Mouse (Mus musculus) heart, embryonic 15.5 days (tissue): Measurements from ENCODE around the gene Slc9a1. TPM values are rescaled to one million over a fixed set of nuclear protein-coding genes. Genes with fewer than 3 reads are reported as not detected.

Experiments used
- ATAC-seq: fragments of 200-750 bp; cut with Nextera tagmentation; replicated peaks from 2 replicates; pipeline ENCODE4 v1.8.0; 2017; ENCODE audit warnings: low read depth, moderate TSS enrichment; ENCODE audit not compliant: insufficient number of reproducible peaks, insufficient read depth, low FRiP score
- H3K27ac ChIP-seq: fragments of 300-500 bp; sonication (generic); 2 replicates; pipeline ENCODE4 v1.5.1; 2015; ENCODE audit warnings: mild to moderate bottlenecking, inconsistent platforms
- H3K27me3 ChIP-seq: fragments of 300-500 bp; sonication (generic); 2 replicates; pipeline ENCODE4 v1.6.1; 2015; ENCODE audit warnings: inconsistent platforms
- H3K36me3 ChIP-seq: fragments of 300-500 bp; sonication (generic); 2 replicates; pipeline ENCODE4 v1.6.1; 2015; ENCODE audit warnings: mild to moderate bottlenecking, inconsistent platforms
- H3K4me1 ChIP-seq: fragments of 300-500 bp; sonication (generic); replicated peaks from 2 replicates; pipeline ENCODE4 v1.6.1; 2015; ENCODE audit warnings: inconsistent platforms
- H3K4me2 ChIP-seq: fragments of 300-500 bp; sonication (generic); 2 replicates; pipeline ENCODE4 v1.6.1; 2015; ENCODE audit warnings: inconsistent platforms, mild to moderate bottlenecking, moderate library complexity
- H3K4me3 ChIP-seq: fragments of 300-500 bp; sonication (generic); 2 replicates; pipeline ENCODE4 v1.5.1; 2015; ENCODE audit warnings: mild to moderate bottlenecking, inconsistent platforms
- H3K9ac ChIP-seq: fragments of 300-500 bp; sonication (generic); 2 replicates; pipeline ENCODE4 v1.6.1; 2015; ENCODE audit warnings: mild to moderate bottlenecking, inconsistent platforms
- H3K9me3 ChIP-seq: fragments of 300-500 bp; sonication (generic); replicated peaks from 2 replicates; pipeline ENCODE4 v1.6.1; 2016; ENCODE audit warnings: inconsistent platforms
- WGBS: fragments of 180-500 bp; shearing (Covaris S2); methylation state at CpG from one replicate; pipeline ENCODE4 v1.1.7; 2015; ENCODE audit warnings: mixed read lengths; 5-methylcytosine and 5-hydroxymethylcytosine counted together
- polyA plus RNA-seq: library from polyadenylated mRNA; unstranded; fragments of >200 nt; fragmentation: Nextera tagmentation; extraction: Ambion mirVana; gene quantifications from 2 replicates; pipeline ENCODE4 v1.2.1, GENCODE M21; 2015

Slc9a1 gene
- polyA plus RNA-seq, 1 experiment from 2014 or later = 6.6 TPM

DNA sequence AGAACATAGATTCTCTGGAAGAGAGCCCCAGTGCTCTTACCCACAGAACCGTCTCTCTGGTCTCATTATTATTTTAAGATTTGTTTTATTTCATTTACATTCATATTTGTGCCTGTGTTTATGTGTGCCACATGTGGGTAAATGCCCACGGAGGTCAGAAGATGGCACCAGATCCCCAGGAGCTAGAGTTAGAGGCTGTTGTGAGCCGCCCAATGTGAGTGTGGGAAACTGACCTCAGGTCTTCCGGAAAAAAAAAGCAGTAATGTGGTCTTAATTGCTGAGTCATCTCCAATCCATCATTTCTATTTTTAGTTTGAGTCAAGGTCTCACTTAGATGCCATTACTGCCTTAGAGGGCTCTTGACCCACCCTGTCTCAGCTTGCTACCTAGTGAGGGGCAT, 21.9 kb upstream of the Slc9a1 start:
- 70% methylated on average over 4 of the region's 4 CpGs for WGBS
- ATAC-seq = no peak
- no peaks in the 10 kb centered on the region for H3K36me3 ChIP-seq

DNA sequence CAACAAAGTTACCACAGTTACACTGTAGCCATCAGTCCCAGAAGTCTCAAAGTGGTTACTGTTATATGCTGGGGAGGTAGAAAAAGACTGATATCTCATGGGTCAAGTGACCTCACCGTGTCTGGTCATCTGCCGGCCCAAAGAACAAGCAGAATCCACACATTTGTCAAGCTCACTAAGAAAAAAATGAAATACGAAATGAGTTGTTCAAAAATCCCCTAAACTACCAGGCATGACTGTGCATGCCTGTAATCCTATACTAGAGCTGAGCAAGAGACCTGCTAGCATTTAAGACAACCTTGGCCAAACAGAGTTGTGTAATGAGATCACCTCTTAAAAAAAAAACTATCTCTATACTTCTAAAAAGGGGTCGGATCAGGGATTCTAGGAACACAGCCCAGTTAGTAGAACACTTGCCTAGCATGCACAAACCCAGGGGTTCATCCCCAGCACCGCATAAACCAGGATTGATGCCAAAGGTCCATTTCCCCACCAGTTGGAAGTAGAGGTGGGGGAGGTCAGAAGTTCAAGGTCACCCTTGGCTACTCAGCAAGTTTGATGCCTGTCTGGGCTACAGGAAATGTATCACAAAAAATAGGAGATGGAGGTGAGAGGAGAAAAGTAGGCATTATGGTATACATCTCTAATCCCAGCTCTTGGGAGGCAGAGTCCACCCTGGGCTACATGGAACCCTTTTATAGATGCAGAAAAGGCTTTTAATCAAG, 21.3 kb upstream of the Slc9a1 start:
- ATAC-seq = no peak
- 84% methylated on average over 5 of the region's 5 CpGs for WGBS

More for the DNA sequence above, 21.9 kb upstream of the Slc9a1 start:
- no peak overlapping the region for H3K9ac ChIP-seq
- no peaks in the 10 kb centered on the region for H3K4me1 ChIP-seq
- H3K9me3 ChIP-seq = no peaks in the 10 kb centered on the region
- no peak overlapping the region for H3K4me3 ChIP-seq
- H3K27ac ChIP-seq = no peak overlapping the region
- no peaks in the 10 kb centered on the region for H3K27me3 ChIP-seq
- H3K4me2 ChIP-seq = no peak overlapping the region

DNA sequence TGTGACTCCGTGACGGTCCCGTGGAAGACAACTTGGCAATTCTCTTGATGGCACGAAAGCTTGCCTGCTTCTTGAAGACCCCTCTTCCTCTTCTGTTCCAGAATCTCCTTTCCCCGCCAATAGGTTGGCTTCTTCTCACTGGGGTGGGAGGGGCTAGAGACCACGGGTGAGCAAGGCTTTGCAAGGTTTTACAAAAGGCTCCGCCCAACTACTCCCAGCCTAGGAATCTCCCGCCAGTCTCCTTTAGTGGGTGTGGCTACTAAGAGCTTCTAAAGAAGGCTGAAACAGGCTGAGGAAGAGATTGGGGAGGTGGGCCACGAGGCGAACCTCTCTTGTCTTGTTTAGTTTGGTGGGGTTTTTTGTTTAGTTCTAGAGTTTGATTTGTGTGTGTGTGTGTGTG, 16.7 kb upstream of the Slc9a1 start:
- H3K9me3 ChIP-seq = no peaks in the 10 kb centered on the region
- no peak overlapping the region for H3K27ac ChIP-seq

More for the DNA sequence above, 21.3 kb upstream of the Slc9a1 start:
- no peak overlapping the region for H3K9ac ChIP-seq
- H3K4me3 ChIP-seq = no peak overlapping the region
- no peaks in the 10 kb centered on the region for H3K36me3 ChIP-seq
- H3K4me2 ChIP-seq = no peak overlapping the region
- H3K27ac ChIP-seq = no peak overlapping the region
- H3K9me3 ChIP-seq = no peaks in the 10 kb centered on the region
- H3K4me1 ChIP-seq = no peaks in the 10 kb centered on the region
- H3K27me3 ChIP-seq = no peaks in the 10 kb centered on the region

DNA sequence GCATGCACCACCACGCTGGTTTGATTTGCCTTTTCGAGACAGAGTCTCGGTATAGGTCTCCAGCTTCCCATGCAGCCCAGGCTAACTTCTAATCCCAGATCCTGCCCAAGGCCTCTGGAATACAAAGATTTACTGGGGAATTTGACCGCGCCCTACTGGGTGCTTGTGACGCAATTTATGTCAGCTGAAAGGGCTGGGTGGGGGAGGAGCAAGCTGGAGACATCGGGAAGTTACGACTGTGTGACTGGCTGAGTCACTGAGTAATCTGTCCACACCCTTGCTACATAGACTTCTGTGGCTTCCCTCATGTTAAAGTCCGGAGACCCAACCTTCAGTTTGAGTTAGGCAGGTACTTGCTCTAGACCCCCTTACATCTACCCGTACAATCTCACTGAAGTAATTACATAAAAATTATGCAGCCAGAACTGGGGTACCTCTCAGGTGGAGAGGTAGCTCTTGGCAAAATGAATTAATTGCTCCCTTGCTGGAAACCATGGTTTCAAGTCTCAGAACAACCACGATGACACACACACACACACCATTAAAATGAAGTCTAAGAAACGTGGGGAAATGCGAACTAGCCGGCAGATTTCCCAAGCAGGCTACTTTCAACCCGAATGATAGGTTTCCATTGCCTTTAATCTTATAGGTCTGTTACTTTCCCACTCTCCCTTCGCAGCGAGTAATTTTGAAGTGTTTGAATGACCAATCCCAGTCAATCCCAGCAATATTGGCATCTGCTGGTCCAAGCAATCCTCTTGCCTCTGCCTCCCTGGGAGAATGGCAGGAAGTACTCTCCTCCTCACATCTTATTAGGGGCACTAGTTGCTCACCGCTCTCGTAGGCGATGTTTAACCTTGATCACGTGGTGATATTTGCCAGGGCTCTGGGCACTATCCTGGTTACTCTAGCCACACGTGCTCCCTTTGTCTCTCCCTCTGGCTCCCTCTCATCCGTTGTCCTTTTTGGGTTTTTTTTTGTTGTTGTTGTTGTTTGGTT, 15.8 kb upstream of the Slc9a1 start, which contains the start of gene Wdtc1:
Gene Wdtc1, minus strand, starts transcription at position 115 of the 999 bp plus-strand sequence.
- ATAC-seq = no peak
- 85% methylated on average over 23 of the region's 23 CpGs for WGBS
- Histone ChIP-seq H3K4me2 (no peak within 1 kb of the TSS), H3K9me3 (no peaks in the 10 kb centered on the region), H3K27me3 (no peaks in the 10 kb centered on the region), H3K4me3 (no peak within 1 kb of the TSS), H3K9ac (no peak within 1 kb of the TSS), H3K4me1 (no peaks in the 10 kb centered on the region), H3K36me3 (no peaks in the 10 kb centered on the region), H3K27ac (no peak within 1 kb of the TSS)

More for the DNA sequence above, 16.7 kb upstream of the Slc9a1 start:
- no peak overlapping the region for H3K4me3 ChIP-seq
- ATAC-seq = no peak
- no peaks in the 10 kb centered on the region for H3K27me3 ChIP-seq
- H3K4me2 ChIP-seq = no peak overlapping the region
- no peaks in the 10 kb centered on the region for H3K4me1 ChIP-seq
- H3K36me3 ChIP-seq = no peaks in the 10 kb centered on the region
- 61% methylated on average over 10 of the region's 10 CpGs for WGBS
- H3K9ac ChIP-seq = no peak overlapping the region

DNA sequence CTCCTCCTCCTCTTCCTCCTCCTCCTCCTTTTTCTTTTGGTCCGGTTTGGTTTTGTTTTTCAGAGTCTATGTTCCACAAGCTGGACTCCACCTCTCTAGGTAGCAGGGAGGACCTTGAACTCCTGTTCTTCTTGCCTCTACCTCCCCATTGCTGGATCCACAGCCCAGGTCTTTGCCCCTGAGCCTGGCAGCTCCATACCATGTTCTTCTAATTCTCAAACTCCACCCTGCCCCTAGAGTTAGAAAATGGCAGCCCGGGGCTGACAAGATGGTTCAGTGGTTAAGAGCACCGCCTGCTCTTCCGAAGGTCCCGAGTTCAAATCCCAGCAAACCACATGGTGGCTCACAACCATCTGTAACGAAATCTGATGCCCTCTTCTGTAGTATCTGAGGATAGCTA, 14.9 kb upstream of the Slc9a1 start:
- Histone ChIP-seq H3K27me3 (no peaks in the 10 kb centered on the region), H3K4me2 (no peak overlapping the region), H3K4me3 (no peak overlapping the region), H3K9me3 (no peaks in the 10 kb centered on the region), H3K36me3 (no peaks in the 10 kb centered on the region), H3K4me1 (no peaks in the 10 kb centered on the region), H3K9ac (no peak overlapping the region), H3K27ac (no peak overlapping the region)
- ATAC-seq = no peak
- WGBS = 91% methylated on average over 6 of the region's 6 CpGs

GRCm38 (mm10) chr4:133370298-133371274, 1.1 kb downstream of the Slc9a1 start:
- no peak for ATAC-seq
- Histone ChIP-seq H3K36me3 (no peaks in the 10 kb centered on the region), H3K4me2 (peak overlapping the region; percentile 80), H3K9ac (peak overlapping the region; percentile 92), H3K4me3 (peak overlapping the region; percentile 84), H3K27ac (peak overlapping the region; percentile 87), H3K4me1 (peaks cover 49% of the 10 kb centered on the region), H3K9me3 (no peaks in the 10 kb centered on the region), H3K27me3 (no peaks in the 10 kb centered on the region)
- WGBS = 60% methylated on average over 22 of the region's 22 CpGs

- peak overlapping the region; percentile 80 for H3K4me2 ChIP-seq
- no peaks in the 10 kb centered on the region for H3K9me3 ChIP-seq
- H3K27me3 ChIP-seq = no peaks in the 10 kb centered on the region
- peak overlapping the region; percentile 92 for H3K9ac ChIP-seq
- peaks cover 58% of the 10 kb centered on the region for H3K4me1 ChIP-seq
- H3K4me3 ChIP-seq = peak overlapping the region; percentile 84
- ATAC-seq = no peak
- H3K36me3 ChIP-seq = no peaks in the 10 kb centered on the region
- peak overlapping the region; percentile 68 for H3K27ac ChIP-seq
- whole genome bisulfite sequencing = 42% methylated on average over 7 of the region's 7 CpGs
Observed at GRCm38 (mm10) chr4:133371621-133372277, 2.2 kb downstream of the Slc9a1 start.

DNA sequence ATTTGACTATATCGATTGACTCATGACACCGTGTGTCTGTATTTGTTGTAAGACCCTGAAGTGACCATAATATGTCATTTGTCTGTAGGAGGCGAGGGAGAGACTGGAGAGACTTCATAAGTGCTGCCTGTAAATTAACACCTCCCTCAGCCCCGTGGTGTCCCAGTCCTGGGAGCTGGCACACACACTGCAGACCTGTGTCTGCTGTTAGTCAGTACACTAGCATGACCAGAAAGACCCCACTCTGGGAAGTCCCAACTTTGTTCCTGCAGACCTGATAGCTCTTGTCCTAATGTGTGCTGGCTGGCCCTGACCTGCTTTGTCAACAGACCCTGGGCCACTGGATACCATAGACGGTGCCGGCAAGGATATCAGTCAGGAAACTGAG, 2.8 kb downstream of the Slc9a1 start:
- peak overlapping the region; percentile 80 for H3K4me2 ChIP-seq
- no peaks in the 10 kb centered on the region for H3K27me3 ChIP-seq
- 42% methylated on average over 6 of the region's 6 CpGs for WGBS
- H3K9me3 ChIP-seq = no peaks in the 10 kb centered on the region
- H3K27ac ChIP-seq = peak overlapping the region; percentile 68
- no peak; the same call in 1 of the 2 replicates for ATAC-seq
- peak overlapping the region; percentile 92 for H3K9ac ChIP-seq
- H3K36me3 ChIP-seq = no peaks in the 10 kb centered on the region
- peak overlapping the region; percentile 84 for H3K4me3 ChIP-seq
- H3K4me1 ChIP-seq = peaks cover 58% of the 10 kb centered on the region

DNA sequence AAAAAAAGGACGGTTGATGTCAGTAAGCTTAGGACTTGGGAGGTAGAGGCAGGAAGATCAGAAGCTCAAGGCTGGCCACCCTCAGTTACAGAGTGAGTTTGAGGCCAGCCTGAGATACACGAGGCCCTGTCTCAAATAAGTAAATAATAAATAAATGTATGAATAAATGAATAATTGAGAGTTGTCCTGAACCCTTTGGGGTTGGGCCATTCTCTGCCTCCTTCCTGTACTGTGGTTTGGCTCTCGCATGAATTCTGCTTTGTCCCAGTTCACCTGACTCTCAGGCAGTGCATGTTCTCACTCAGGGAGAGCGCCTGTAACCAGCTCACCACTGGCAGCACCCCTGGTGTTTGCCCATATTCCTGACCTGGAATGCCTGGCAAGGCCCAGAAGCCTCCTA, 4.5 kb downstream of the Slc9a1 start:
- no peak overlapping the region for H3K27ac ChIP-seq
- no peak overlapping the region for H3K9ac ChIP-seq
- H3K4me1 ChIP-seq = peaks cover 76% of the 10 kb centered on the region
- H3K9me3 ChIP-seq = no peaks in the 10 kb centered on the region
- WGBS = 76% methylated on average over 4 of the region's 4 CpGs
- H3K4me3 ChIP-seq = no peak overlapping the region
- no peak for ATAC-seq
- no peaks in the 10 kb centered on the region for H3K27me3 ChIP-seq
- H3K36me3 ChIP-seq = no peaks in the 10 kb centered on the region
- H3K4me2 ChIP-seq = no peak overlapping the region

- Histone ChIP-seq H3K36me3 (no peaks in the 10 kb centered on the region), H3K27me3 (no peaks in the 10 kb centered on the region), H3K4me1 (peaks cover 74% of the 10 kb centered on the region), H3K9ac (peak overlapping the region; percentile 19; the same call in 1 of the 2 replicates), H3K27ac (peak overlapping the region; percentile 37; the same call in 1 of the 2 replicates), H3K4me3 (no peak overlapping the region), H3K9me3 (no peaks in the 10 kb centered on the region), H3K4me2 (no peak overlapping the region)
- ATAC-seq = no peak
- 60% methylated on average over 10 of the region's 10 CpGs for WGBS
Observed at GRCm38 (mm10) chr4:133375812-133376577, 6.5 kb downstream of the Slc9a1 start.
